Mouse (Mus musculus): ENCODE data around the gene Homer1. TPM values are rescaled to one million over a fixed set of nuclear protein-coding genes. Genes with fewer than 3 reads are reported as not detected.

Gene Homer1
- 0.86 and 2.0 TPM in 2 replicates for polyA plus RNA-seq (2012; rRNA removed)

DNA sequence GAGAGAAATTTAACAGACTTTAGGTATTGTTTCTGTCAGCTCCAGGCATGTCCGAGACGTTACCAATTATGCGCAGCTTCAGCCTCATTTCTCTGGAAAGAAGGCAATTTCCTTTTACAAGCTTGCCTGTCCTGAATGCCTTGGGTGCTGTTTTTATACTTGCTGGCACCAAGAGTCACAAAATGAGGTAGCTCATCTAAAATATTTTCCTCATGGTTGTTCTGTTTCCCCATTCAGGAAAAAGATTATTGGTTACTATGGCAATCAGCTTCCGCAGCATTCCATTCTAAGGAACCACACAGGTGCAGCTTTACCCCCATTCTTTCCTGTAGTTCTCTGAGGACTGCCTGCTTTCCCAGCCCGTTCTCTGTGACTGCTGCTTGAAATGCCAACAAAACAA is at the start of gene Homer1:
Gene Homer1 (plus strand): TSS at position 320 of the 400 bp plus-strand sequence.
- H3K36me3 ChIP-seq (ENCODE audit: control insufficient read depth, insufficient read depth, low read length), result no peaks in the 10 kb centered on the region
- H3K27me3 ChIP-seq (ENCODE audit: control insufficient read depth, insufficient read depth, low read length), result peaks cover 4% of the 10 kb centered on the region
- no peak within 1 kb of the TSS for H3K27ac ChIP-seq (ENCODE audit: insufficient read depth, low read length)
- WGBS, result 93% methylated on average over 5 of the region's 5 CpGs
- no peak for DNase-seq (ENCODE audit: low read depth in 1 of 2, low spot score in 2 of 2)
- peaks cover 2% of the 10 kb centered on the region; the same call in 1 of the 2 replicates for H3K4me1 ChIP-seq (ENCODE audit: control insufficient read depth, insufficient read depth, insufficient read length)
- no peak within 1 kb of the TSS for H3K4me3 ChIP-seq (ENCODE audit: extremely low read depth, insufficient read depth, insufficient read length)
- TF ChIP-seq POLR2A (IDR thresholded peaks at IDR 0.05; ENCODE audit: low read depth, low read length), result no peak
- no peak for TF ChIP-seq CTCF (IDR thresholded peaks at IDR 0.05; ENCODE audit: extremely low read depth, insufficient read depth, insufficient read length, insufficient replicate concordance)

DNA sequence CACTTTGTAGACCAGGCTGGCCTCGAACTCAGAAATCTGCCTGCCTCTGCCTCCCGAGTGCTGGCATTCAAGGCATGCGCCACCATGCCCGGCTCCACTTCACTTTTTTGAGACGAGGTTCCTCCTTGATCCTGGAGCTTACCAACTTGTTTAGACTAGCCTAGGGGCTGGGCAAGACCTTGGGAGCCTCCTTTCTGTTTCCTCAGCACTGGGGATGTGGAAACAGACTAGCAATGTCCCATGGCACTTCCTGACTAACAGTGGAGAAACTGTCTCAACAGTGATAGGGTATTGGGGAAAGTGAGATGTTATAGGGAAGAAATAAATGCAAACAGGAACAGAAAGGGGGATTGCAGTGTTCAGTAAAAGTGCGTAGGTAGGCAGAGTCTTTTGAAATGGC is 47.7 kb upstream of the Homer1 start:
- no peak overlapping the region for H3K4me3 ChIP-seq (ENCODE audit: extremely low read depth, insufficient read depth, insufficient read length)
- H3K4me1 ChIP-seq (ENCODE audit: control insufficient read depth, insufficient read depth, insufficient read length), result peaks cover 3% of the 10 kb centered on the region; the same call in 1 of the 2 replicates
- 84% methylated on average over 6 of the region's 6 CpGs for WGBS
- H3K36me3 ChIP-seq (ENCODE audit: control insufficient read depth, insufficient read depth, low read length), result no peaks in the 10 kb centered on the region
- DNase-seq (ENCODE audit: low read depth in 1 of 2, low spot score in 2 of 2), result no peak
- H3K27ac ChIP-seq (ENCODE audit: insufficient read depth, low read length), result no peak overlapping the region
- TF ChIP-seq CTCF (IDR thresholded peaks at IDR 0.05; ENCODE audit: extremely low read depth, insufficient read depth, insufficient read length, insufficient replicate concordance), result no peak
- TF ChIP-seq POLR2A (IDR thresholded peaks at IDR 0.05; ENCODE audit: low read depth, low read length), result no peak
- no peaks in the 10 kb centered on the region for H3K27me3 ChIP-seq (ENCODE audit: control insufficient read depth, insufficient read depth, low read length)

DNA sequence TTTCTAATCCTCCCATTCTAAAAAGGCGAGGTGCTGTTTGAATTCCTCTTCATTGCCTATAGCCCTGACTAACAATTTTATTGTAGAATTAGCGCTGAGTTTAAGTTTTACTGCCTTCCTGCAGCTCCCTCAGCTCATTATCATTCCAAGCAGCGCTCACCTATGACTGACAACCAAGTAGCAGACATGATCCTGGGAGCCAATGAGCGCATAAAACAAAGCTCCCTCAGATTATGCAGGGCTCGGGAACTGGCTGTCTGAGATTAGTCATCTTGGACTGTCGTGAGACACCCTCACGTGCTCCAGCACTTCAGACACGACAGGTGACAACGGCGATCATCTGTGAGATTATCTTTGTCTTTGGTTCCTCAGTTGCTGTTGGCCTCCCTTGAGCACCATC is 47.3 kb upstream of the Homer1 start:
- no peak for DNase-seq (ENCODE audit: low read depth in 1 of 2, low spot score in 2 of 2)
- TF ChIP-seq POLR2A (IDR thresholded peaks at IDR 0.05; ENCODE audit: low read depth, low read length) (no peak), CTCF (IDR thresholded peaks at IDR 0.05; ENCODE audit: extremely low read depth, insufficient read depth, insufficient read length, insufficient replicate concordance) (no peak)
- Histone ChIP-seq H3K4me3 (ENCODE audit: extremely low read depth, insufficient read depth, insufficient read length) (no peak overlapping the region), H3K4me1 (ENCODE audit: control insufficient read depth, insufficient read depth, insufficient read length) (peaks cover 3% of the 10 kb centered on the region; the same call in 1 of the 2 replicates), H3K27me3 (ENCODE audit: control insufficient read depth, insufficient read depth, low read length) (no peaks in the 10 kb centered on the region), H3K36me3 (ENCODE audit: control insufficient read depth, insufficient read depth, low read length) (no peaks in the 10 kb centered on the region), H3K27ac (ENCODE audit: insufficient read depth, low read length) (no peak overlapping the region)
- 91% methylated on average over 10 of the region's 10 CpGs for WGBS

DNA sequence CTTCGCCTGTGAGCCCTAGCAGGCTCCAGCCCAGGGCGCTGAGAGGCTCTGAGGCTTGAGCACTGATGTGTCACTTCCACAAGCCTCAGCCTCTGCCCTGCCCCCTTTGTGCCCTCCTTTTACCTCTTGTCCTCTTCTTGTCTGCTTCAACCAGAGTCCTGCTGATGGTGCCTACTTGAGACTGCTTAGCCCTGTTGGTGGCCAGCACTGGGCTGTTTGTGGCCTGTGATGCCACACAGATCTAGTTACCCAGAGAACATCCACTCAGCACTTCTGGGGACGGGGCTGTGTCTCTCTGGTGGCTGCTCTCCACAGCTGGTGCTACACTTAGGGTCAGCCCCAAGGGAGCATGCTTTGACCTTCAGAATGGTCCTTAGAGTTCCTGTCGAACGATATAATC is 46.5 kb upstream of the Homer1 start:
- no peak for TF ChIP-seq POLR2A (IDR thresholded peaks at IDR 0.05; ENCODE audit: low read depth, low read length)
- no peak for TF ChIP-seq CTCF (IDR thresholded peaks at IDR 0.05; ENCODE audit: extremely low read depth, insufficient read depth, insufficient read length, insufficient replicate concordance)
- Histone ChIP-seq H3K4me1 (ENCODE audit: control insufficient read depth, insufficient read depth, insufficient read length) (peaks cover 3% of the 10 kb centered on the region; the same call in 1 of the 2 replicates), H3K4me3 (ENCODE audit: extremely low read depth, insufficient read depth, insufficient read length) (no peak overlapping the region), H3K27ac (ENCODE audit: insufficient read depth, low read length) (no peak overlapping the region), H3K36me3 (ENCODE audit: control insufficient read depth, insufficient read depth, low read length) (no peaks in the 10 kb centered on the region), H3K27me3 (ENCODE audit: control insufficient read depth, insufficient read depth, low read length) (no peaks in the 10 kb centered on the region)
- 69% methylated on average over 5 of the region's 5 CpGs for WGBS
- DNase-seq (ENCODE audit: low read depth in 1 of 2, low spot score in 2 of 2), result no peak

DNA sequence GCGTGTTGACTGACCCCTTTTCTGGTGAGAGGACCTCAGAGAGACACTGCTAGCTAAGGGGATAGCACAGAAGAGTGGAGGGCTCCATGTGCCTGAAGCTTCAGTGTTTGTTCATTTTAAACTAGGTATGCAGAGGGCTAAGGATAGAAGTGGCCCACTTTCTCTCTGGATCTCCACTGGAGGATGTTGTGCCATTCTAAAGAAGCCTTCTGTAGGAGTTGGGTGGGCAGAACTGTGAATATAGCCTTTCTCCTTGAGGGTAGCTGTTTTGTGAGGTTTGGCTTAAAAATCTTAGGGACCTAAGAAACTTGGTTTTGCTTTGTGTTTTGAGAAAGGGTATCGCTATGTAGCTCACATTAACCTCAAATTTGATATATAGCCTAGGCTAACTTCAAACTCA is 32.3 kb upstream of the Homer1 start:
- DNase-seq (ENCODE audit: low read depth in 1 of 2, low spot score in 2 of 2), result no peak
- TF ChIP-seq POLR2A (IDR thresholded peaks at IDR 0.05; ENCODE audit: low read depth, low read length) (no peak), CTCF (IDR thresholded peaks at IDR 0.05; ENCODE audit: extremely low read depth, insufficient read depth, insufficient read length, insufficient replicate concordance) (no peak)
- H3K27ac ChIP-seq (ENCODE audit: insufficient read depth, low read length), result no peak overlapping the region
- no peak overlapping the region for H3K4me3 ChIP-seq (ENCODE audit: extremely low read depth, insufficient read depth, insufficient read length)
- H3K4me1 ChIP-seq (ENCODE audit: control insufficient read depth, insufficient read depth, insufficient read length), result no peaks in the 10 kb centered on the region
- no peaks in the 10 kb centered on the region for H3K36me3 ChIP-seq (ENCODE audit: control insufficient read depth, insufficient read depth, low read length)
- no peaks in the 10 kb centered on the region for H3K27me3 ChIP-seq (ENCODE audit: control insufficient read depth, insufficient read depth, low read length)
- WGBS, result 86% methylated on average over 2 of the region's 2 CpGs

DNA sequence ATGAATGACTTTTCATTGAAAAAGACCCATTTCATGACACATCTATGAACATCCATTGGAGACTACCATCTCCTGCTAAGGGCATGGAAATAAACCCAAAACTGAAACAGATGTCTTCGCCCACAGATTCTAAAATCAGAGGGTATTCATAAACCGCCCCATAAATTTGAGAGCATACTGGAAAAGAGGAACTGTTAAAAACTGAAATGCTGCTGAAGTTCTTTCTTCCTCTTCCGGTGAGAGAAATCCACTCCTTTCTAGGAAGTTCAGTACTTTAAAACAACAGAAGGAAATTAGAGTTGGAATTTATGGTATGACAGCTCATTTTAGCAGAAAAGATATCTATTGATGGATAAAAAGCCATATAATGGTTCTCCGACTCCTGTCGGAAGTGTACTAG is 1.1 kb downstream of the Homer1 start:
- DNase-seq (ENCODE audit: low read depth in 1 of 2, low spot score in 2 of 2), result no peak
- no peaks in the 10 kb centered on the region for H3K36me3 ChIP-seq (ENCODE audit: control insufficient read depth, insufficient read depth, low read length)
- no peak overlapping the region for H3K27ac ChIP-seq (ENCODE audit: insufficient read depth, low read length)
- TF ChIP-seq POLR2A (IDR thresholded peaks at IDR 0.05; ENCODE audit: low read depth, low read length), result no peak
- no peak for TF ChIP-seq CTCF (IDR thresholded peaks at IDR 0.05; ENCODE audit: extremely low read depth, insufficient read depth, insufficient read length, insufficient replicate concordance)
- 16% methylated on average over 5 of the region's 5 CpGs for WGBS
- H3K4me3 ChIP-seq (ENCODE audit: extremely low read depth, insufficient read depth, insufficient read length), result no peak overlapping the region
- peaks cover 2% of the 10 kb centered on the region; the same call in 1 of the 2 replicates for H3K4me1 ChIP-seq (ENCODE audit: control insufficient read depth, insufficient read depth, insufficient read length)
- H3K27me3 ChIP-seq (ENCODE audit: control insufficient read depth, insufficient read depth, low read length), result peaks cover 6% of the 10 kb centered on the region

DNA sequence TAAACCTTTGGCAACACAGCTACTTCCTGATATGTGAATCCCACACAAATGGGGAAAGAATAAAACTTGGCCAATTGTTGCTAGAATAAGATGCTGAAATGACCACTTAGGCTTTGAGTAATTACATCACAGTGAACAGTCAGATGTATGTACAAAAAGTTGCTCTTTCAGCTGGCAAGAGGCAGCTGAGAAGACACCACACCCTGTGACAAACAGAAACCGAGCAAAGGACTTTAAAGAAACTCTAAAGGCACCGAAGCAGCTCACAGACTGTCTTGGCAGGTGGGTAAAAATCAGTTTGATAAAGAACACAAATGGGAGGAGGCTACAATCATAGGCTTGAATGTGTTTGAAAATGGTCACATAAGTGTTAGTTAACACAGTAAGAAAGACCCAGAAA is 1.6 kb downstream of the Homer1 start:
- WGBS, result 13% methylated on average over 2 of the region's 2 CpGs

More for the DNA sequence above, 1.6 kb downstream of the Homer1 start:
- Histone ChIP-seq H3K27ac (ENCODE audit: insufficient read depth, low read length) (peak overlapping the region; percentile 40; the same call in 1 of the 2 replicates), H3K27me3 (ENCODE audit: control insufficient read depth, insufficient read depth, low read length) (peaks cover 6% of the 10 kb centered on the region), H3K4me3 (ENCODE audit: extremely low read depth, insufficient read depth, insufficient read length) (no peak overlapping the region), H3K4me1 (ENCODE audit: control insufficient read depth, insufficient read depth, insufficient read length) (peaks cover 2% of the 10 kb centered on the region; the same call in 1 of the 2 replicates), H3K36me3 (ENCODE audit: control insufficient read depth, insufficient read depth, low read length) (no peaks in the 10 kb centered on the region)
- TF ChIP-seq CTCF (IDR thresholded peaks at IDR 0.05; ENCODE audit: extremely low read depth, insufficient read depth, insufficient read length, insufficient replicate concordance), result no peak
- no peak for TF ChIP-seq POLR2A (IDR thresholded peaks at IDR 0.05; ENCODE audit: low read depth, low read length)
- no peak for DNase-seq (ENCODE audit: low read depth in 1 of 2, low spot score in 2 of 2)
